Mouse (Mus musculus): Measurements from ENCODE around the gene Arhgef40.
"Not testable (repeated sequence)": the region's sequence is repeated elsewhere in the genome, so short reads cannot be mapped to it uniquely, and the experiment has no call there.

GRCm38 (mm10) chr14:52052720-52053119 is 68.2 kb downstream of the Arhgef40 start:
- TF ChIP-seq POLR2A (IDR thresholded peaks at IDR 0.05; ENCODE audit: insufficient read depth, low read depth, low read length); CTCF (IDR thresholded peaks at IDR 0.05): not testable (repeated sequence)

Measured in heart, adult 2 months (tissue).